Mouse (Mus musculus) cerebellum, adult 2 months (tissue): ENCODE results near the gene Vps37c.
A peak's percentile ranks its signal among the peaks of the same experiment; 100 is the strongest.

Source experiments
- CTCF ChIP-seq: fragments of 200-500 bp; IDR thresholded peaks from 2 replicates; pipeline ENCODE4 v1.5.1; 2011; ENCODE audit warnings: low read depth, mild to moderate bottlenecking, control low read depth, low read length, moderate library complexity, borderline replicate concordance; ENCODE audit not compliant: insufficient read depth
- POLR2A ChIP-seq: fragments of 200-500 bp; IDR thresholded peaks from 2 replicates; pipeline ENCODE4 v1.6.1; 2011; ENCODE audit warnings: low read length, control low read depth, borderline replicate concordance; ENCODE audit not compliant: insufficient read depth

DNA sequence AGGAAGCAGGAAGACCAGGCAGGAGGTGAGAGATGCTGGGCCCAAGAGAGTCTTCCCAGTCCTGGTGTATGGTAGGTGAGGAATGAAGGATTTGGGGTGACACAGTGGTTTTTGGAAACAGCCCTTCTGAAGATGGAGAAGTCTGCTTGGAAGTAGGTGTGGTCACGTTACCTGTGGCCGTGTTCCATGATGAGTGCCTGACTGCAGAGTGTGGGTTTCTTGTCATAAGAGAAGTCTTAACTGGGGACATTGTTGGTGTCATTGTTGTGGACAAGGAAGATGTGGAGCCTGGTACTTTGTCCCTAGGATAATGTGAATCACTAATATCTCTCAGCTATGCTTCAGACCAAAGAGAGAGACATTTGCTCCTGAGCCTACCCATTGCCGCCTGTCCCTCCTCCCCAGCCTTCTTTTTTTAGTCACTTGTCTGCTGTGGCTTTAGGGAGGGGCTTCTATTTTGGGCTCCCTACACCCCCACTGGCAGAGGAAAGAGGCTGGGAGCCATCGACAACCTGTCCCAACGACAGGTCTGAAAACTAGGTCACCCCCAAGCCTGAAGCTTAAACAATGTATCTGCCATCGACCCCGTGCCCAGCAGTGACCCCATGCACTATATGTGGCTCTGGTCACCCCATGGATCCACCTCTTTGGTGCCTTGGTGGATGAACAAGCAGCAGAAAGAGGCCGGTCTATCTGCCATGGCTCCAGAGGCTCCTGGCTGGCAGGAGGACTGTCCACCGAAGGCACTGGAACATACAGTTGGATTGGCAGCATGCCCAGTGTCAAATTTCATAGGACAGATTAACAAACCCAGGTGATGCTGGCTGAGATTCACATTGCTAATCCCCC, 71.7 kb downstream of the Vps37c start:
- TF ChIP-seq POLR2A (peak; percentile 25; the same call in 1 of the 2 replicates), CTCF (no peak)
